11 mouse cellular contexts compared by ENCODE assay signal in the genomic region with DNA sequence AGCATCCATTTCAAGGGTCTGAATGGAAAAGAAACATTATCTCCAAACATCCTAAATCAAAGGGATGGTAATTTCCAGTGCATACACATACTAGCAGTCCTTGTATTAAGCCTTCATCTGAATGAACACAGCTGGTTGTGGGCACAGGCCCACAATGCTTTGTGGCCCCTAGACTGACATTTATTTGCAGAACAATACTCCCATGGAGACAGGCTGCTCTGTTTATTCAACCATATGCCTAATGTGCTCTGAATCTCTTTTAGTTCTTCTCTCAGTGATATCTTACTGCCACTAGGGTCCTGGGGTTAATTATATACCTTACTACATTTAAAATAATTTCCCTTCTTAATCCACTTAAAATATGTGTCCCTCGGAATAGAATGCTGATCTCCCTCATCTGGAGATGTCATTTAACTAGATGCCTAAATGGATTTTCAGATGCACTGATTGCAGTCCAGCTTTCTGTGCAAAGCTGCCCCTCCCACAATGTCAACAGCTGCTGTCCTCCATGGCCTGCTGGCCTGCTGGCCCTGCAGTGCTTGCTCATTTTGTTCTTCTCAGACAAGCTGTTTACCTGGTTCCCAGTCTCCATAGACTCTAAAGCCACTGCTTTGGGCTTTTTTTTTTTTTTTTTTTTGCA.
DNase-seq lines count a peak whose midpoint lies in the region; ATAC-seq and TF ChIP-seq lines count a peak whose summit lies in the region.
"Had no signal": no experiment of that assay in that cellular context is flagged by ENCODE, and none has a peak within 500 bp of the region (broad histone marks: within the 10 kb centered on the region; RNA-seq: fewer than 3 reads in every experiment).

No protein-coding gene starts in this region.

- no peak overlapping the region for H3K4me3 ChIP-seq in intestine, embryonic 15.5 days (replicated peaks)
- H3K4me3 ChIP-seq in intestine, embryonic 16.5 days (ENCODE audit: low read length), result no peak overlapping the region
- H3K4me3 ChIP-seq in liver, postnatal 0 days (ENCODE audit: low read depth, low read length), result no peak overlapping the region
- H3K4me3 ChIP-seq: lung, embryonic 15.5 days had no signal

- no peak for TF ChIP-seq CTCF in liver, postnatal 0 days (IDR thresholded peaks at IDR 0.05; ENCODE audit: low read depth)

- H3K36me3 ChIP-seq in intestine, embryonic 15.5 days, result no peaks in the 10 kb centered on the region
- H3K36me3 ChIP-seq in intestine, embryonic 16.5 days (ENCODE audit: control insufficient read depth, insufficient read depth, low read length), result no peaks in the 10 kb centered on the region
- H3K36me3 ChIP-seq in liver, postnatal 0 days (replicated peaks; ENCODE audit: insufficient read depth, low read length), result no peaks in the 10 kb centered on the region
- H3K36me3 ChIP-seq: lung, embryonic 15.5 days had no signal

- H3K27me3 ChIP-seq in intestine, embryonic 15.5 days (replicated peaks), result no peaks in the 10 kb centered on the region
- H3K27me3 ChIP-seq in intestine, embryonic 16.5 days (replicated peaks; ENCODE audit: control insufficient read depth, insufficient read depth, low read length), result no peaks in the 10 kb centered on the region
- H3K27me3 ChIP-seq in liver, postnatal 0 days (ENCODE audit: insufficient read depth, low read length), result no peaks in the 10 kb centered on the region
- H3K27me3 ChIP-seq: lung, embryonic 15.5 days had no signal

- WGBS in intestine, embryonic 15.5 days, result 19% methylated on average over 1 of the region's 1 CpGs
- 17% methylated on average over 1 of the region's 1 CpGs for WGBS in intestine, embryonic 16.5 days
- WGBS in liver, postnatal 0 days (ENCODE audit: insufficient replicate concordance), result 39% methylated on average over 1 of the region's 1 CpGs

- no peak overlapping the region for H3K9ac ChIP-seq in intestine, embryonic 15.5 days
- H3K9ac ChIP-seq in intestine, embryonic 16.5 days (ENCODE audit: low read depth, low read length), result no peak overlapping the region
- H3K9ac ChIP-seq in liver, postnatal 0 days (replicated peaks), result no peak overlapping the region
- H3K9ac ChIP-seq: lung, embryonic 15.5 days had no signal

- 0 out of 2 replicates have a peak, but pooled peaks have one; percentile 25 for ATAC-seq in intestine, embryonic 15.5 days
- ATAC-seq in intestine, embryonic 16.5 days, result no peak; the same call in 1 of the 2 replicates
- peak; percentile 85 for ATAC-seq in liver, postnatal 0 days

- H3K4me1 ChIP-seq in intestine, embryonic 15.5 days (replicated peaks), result no peaks in the 10 kb centered on the region
- no peaks in the 10 kb centered on the region for H3K4me1 ChIP-seq in intestine, embryonic 16.5 days (ENCODE audit: control insufficient read depth, insufficient read depth, low read length)
- no peaks in the 10 kb centered on the region for H3K4me1 ChIP-seq in liver, postnatal 0 days (ENCODE audit: insufficient read depth)
- H3K4me1 ChIP-seq: lung, embryonic 15.5 days had no signal

- no peak for TF ChIP-seq EP300 in liver, postnatal 0 days (IDR thresholded peaks at IDR 0.05; ENCODE audit: low read depth)

- H3K9me3 ChIP-seq in intestine, embryonic 15.5 days, result no peaks in the 10 kb centered on the region
- no peaks in the 10 kb centered on the region for H3K9me3 ChIP-seq in intestine, embryonic 16.5 days (ENCODE audit: control insufficient read depth, low read length)
- H3K9me3 ChIP-seq in liver, postnatal 0 days (ENCODE audit: low read length), result no peaks in the 10 kb centered on the region
- H3K9me3 ChIP-seq: lung, embryonic 15.5 days had no signal

- no peak overlapping the region for H3K4me2 ChIP-seq in intestine, embryonic 15.5 days (replicated peaks)
- no peak overlapping the region for H3K4me2 ChIP-seq in intestine, embryonic 16.5 days (ENCODE audit: low read depth, low read length)
- no peak overlapping the region for H3K4me2 ChIP-seq in liver, postnatal 0 days (ENCODE audit: low read depth, low read length)
- H3K4me2 ChIP-seq: heart, embryonic 11.5 days; lung, embryonic 15.5 days had no signal

- DNase-seq in brain, adult 2 months (ENCODE audit: low read depth, low spot score), result peak; percentile 24
- DNase-seq in embryo, embryonic 10.5 days (ENCODE audit: low spot score), result peak; percentile 50
- DNase-seq in liver, postnatal 0 days, result peak; percentile 35
- DNase-seq in heart, adult 11 months, result no peak
- DNase-seq in B cell, adult 2 months, result no peak
- DNase-seq: layer of hippocampus, adult 9-11 months; right cerebral cortex, postnatal 14 days had no signal

- H3K27ac ChIP-seq in intestine, embryonic 15.5 days, result no peak overlapping the region
- no peak overlapping the region for H3K27ac ChIP-seq in intestine, embryonic 16.5 days (ENCODE audit: low read length)
- H3K27ac ChIP-seq in liver, postnatal 0 days (ENCODE audit: low read depth), result peak overlapping the region; percentile 72
- H3K27ac ChIP-seq: lung, embryonic 15.5 days had no signal

Comparison
In these comparisons a context has a peak if more than half of its experiments do, and no peak if none do; other contexts are left out.
1. DNase-seq: peak in brain, adult 2 months (single experiment), embryo, embryonic 10.5 days (single experiment) and liver, postnatal 0 days (single experiment); none in heart, adult 11 months (single experiment) and B cell, adult 2 months (0 of 2).